Mouse (Mus musculus): ENCODE measurements at regions not wholly inside any gene's neighbourhood (a gene's known extent, or its start where the extent isn't known, plus 50 kb on each side); places are given as distances from the start of the nearest gene placed in this dataset.

DNA sequence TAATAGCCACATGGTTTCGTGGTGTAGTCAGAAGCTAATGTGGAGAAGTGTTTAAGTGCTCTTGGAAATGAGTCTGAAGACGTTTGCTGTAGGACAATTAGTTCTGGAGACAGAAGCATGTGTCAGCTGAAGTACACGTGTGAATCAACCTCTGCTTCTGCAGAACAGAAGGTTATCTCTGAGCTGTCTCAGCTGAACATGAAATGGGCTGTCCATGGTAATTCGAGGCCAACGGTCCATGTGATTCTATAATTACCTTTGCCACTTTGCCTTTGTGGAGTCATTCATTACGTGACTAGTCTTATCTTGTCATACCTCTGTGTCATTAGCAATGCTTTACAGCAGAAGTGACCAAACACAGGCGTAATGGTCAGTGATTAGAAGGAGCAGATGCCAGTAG lies 295.6 kb upstream of the Veph1 start:
- no peak for DNase-seq (ENCODE audit: extremely low spot score in 1 of 2, low spot score in 2 of 2)
- intact Hi-C loops (cut with DNase I), result no loop called here

DNA sequence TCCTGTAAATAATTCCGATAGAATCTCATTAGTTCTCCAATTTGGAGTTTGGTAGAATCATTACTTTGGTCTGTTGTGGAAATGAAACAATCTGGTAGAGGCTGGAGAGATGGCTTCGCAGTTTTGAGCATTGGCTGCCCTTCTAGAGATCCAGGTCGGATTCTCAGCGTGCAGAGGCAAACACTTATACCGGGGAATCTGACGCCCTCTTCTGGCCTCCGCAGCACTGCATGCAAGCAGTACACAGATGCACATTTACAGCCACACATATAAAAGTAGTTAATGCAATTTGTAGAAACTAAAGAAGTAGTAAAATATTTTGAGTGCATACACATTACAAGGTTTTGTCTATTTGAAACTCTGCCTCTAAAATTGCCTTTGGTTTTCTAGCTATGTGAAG lies 294.1 kb upstream of the Veph1 start:
- no peak for DNase-seq (ENCODE audit: extremely low spot score in 1 of 2, low spot score in 2 of 2)
- intact Hi-C loops (cut with DNase I), result no loop called here

DNA sequence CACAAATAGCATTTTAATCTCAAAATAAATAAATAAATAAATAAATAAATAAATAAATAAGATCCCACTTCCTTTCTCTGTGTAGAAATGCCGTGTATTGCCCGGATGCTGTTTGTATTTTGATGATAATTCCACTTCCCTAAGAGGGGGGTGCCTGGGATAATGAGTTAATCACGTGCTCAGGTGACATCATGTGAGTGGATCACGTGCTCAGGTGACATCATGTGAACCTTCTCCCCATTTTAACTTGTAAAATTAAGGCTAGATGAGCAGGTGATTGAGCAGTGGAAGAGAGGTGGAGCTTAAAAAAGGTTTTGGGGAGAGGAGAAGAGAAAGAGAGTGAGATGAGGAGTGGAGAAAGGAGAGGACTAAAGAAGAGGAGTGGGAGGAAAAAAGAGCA lies 292.8 kb upstream of the Veph1 start:
- DNase-seq (ENCODE audit: extremely low spot score in 1 of 2, low spot score in 2 of 2), result no peak
- intact Hi-C loops (cut with DNase I), result no loop called here

DNA sequence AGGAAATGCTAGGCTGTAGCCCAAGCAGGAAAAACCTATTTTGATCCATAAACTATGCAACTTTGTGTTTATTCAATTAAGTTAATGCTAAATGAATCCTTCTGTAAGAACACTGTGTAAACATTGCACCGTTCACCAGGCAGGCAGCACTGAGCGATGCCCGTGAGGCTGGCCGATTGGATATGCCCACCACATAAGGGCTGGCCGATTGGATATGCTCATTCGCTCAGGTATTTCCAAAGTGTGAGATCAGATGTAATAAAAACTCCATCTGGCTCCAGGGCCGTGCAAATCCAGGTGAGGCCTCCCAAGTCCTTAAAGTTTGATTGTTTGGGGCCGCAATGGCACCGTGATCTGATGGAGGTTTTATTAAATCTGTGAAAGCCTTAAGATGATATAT lies 288.2 kb upstream of the Veph1 start:
- DNase-seq (ENCODE audit: extremely low spot score in 1 of 2, low spot score in 2 of 2), result no peak
- intact Hi-C loops (cut with DNase I), result no loop called here

DNA sequence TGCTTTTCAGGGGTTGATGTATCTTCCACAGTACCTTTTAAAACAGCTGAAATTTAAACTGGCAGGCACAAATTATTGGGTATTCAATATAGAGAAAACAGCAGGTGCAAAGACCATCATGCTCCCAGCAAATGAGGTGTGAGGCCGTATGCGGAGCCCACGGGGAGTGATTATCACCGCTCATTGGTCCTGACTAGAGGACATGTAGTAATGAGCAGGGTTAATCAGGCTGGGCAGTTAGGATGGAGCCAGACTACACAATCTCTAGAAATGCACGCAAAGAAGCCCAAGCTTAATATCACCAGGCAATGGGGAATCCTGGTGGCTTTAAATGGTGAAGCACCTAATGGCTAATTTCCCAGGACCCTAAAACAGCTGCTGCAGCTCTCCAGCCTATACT lies 287.5 kb upstream of the Veph1 start:
- intact Hi-C loops (cut with DNase I), result no loop called here
- DNase-seq (ENCODE audit: extremely low spot score in 1 of 2, low spot score in 2 of 2), result no peak

DNA sequence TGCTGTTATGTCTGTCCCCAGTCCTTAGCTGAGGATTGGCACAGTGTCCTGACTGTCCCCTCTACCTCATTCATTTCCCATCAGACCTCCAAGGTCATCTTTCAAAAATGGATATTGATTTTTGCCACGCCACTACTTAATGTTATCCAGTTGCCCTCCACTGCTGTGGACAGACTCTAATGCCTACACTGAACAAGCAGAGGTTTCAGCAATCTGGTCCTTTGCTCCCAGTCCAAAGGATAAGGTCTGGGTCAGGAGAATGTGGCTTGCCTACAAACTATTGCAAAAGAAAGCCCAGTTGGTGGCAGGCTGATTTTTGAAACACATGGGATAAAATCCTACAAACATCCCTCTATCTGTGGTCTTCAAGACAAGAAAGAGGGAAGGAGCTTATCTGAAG lies 280.0 kb upstream of the Veph1 start:
- intact Hi-C loops (cut with DNase I), result no loop called here
- DNase-seq (ENCODE audit: extremely low spot score in 1 of 2, low spot score in 2 of 2), result no peak

DNA sequence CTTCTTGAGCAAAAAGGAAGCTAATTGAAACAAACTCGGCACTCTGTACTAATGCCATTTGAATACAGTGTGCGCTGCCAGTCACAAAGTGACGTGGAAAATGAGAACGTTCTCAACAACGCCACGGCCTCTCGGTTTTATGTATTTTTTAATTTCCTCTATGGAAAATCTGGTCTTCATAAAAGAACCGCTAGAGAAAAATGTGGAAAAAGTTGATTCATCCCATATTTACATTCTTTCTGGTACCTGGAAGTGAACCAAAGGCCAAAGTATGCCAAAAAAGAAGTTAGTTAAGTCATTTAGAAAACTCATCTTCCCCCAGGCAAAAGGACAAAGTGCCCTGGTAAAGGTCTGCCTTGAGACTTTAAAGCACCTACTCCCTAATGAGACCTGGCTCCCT lies 277.7 kb upstream of the Veph1 start:
- intact Hi-C loops (cut with DNase I), result no loop called here
- no peak for DNase-seq (ENCODE audit: extremely low spot score in 1 of 2, low spot score in 2 of 2)

DNA sequence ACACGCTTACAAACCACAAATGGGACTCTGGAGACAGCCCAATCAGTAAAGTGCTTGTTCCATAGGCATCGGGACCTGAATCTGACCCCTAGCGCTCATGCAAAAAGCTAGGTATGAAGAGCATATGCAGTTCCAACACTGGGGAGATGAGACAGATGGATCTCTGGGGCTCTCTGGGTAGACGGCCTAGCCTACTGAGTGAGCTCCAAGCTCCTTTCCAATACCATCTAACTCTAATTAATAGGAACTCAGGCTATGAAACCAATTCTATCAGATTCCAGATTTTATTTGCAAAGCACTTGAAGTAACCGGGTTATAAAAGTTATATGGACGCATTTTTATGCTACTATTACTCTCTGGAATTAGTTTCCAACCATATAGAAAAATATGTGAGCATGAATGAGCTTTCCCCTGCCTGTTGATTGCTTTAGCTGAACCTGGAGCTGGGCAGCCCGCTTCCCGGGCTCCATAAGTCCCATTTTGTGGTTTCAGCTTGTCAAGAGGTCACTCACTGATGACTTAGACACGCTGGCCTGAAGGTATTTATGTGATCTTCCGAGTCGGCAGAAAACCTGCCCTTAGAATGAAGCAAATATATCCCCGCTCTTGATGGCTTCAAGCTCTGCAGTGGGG lies 276.4 kb upstream of the Veph1 start:
- no peak for DNase-seq (ENCODE audit: extremely low spot score in 1 of 2, low spot score in 2 of 2)
- intact Hi-C loops (cut with DNase I), result no loop called here

DNA sequence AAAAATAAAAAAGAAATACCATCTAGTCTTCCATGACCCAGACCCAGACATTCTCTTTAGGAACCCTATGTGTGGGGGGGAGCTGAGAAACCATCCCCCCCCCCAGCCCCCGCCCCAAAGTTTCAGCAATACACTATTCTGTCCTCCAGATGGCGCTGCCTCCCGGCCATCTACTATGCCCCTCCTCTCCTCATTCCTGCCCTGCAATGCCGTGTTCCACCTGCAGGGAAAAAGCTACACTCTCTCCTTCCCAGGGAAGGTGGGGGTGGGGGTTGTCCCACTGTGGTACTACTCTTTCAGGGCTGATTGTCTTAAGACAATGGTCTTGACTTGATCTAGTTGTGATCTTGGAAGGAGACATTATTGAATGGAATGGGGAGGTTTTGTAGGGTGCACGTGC lies 273.7 kb upstream of the Veph1 start:
- peak in 1 of 2 experiments; percentile 18 for DNase-seq (ENCODE audit: extremely low spot score in 1 of 2, low spot score in 2 of 2)
- intact Hi-C loops (cut with DNase I), result no loop called here

DNA sequence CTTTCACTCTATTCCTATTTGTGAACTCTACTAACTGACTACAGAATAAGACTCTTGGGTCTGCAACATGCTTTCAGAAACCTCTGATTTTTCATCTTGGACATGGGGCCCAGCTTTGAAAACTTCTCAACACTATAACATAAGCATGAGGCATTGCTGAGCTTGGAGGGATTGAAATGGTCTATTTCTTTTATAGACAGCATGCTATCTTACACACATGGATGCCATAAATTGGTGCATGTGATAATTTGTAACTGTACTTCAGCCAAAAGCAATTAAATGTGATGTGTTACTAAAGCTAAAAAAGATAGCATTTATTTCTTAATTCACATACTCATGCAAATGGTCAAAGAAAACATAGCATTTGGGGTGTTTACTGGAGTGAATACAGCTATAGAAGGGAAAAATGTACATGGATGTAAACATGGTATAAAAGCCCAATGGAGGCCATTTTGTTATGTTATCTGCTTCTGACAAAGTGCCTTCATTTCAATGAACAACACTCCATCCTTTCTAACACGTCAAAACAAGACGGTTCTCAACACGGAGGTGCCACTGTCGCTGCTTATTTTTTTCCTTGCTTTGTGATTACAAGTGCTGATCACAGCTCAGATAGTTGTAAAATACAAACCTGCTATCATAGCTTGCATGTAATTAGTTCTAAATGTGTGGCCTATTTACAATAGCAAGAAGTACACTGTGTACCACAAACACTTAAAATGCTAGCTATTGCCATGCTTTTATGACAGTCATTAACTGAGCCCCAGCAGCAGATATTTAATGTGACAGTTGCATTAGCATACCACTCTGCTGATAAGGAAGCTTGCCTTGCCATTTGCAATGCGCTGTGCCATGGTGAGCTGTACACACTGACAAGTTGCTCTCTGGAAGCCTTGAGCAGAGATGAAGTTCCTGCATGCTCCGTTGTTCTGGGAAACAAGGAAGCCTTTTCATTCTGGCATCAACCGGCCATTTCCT lies 267.9 kb upstream of the Veph1 start:
- DNase-seq (ENCODE audit: extremely low spot score in 1 of 2, low spot score in 2 of 2), result no peak
- intact Hi-C loops (cut with DNase I), result no loop called here

DNA sequence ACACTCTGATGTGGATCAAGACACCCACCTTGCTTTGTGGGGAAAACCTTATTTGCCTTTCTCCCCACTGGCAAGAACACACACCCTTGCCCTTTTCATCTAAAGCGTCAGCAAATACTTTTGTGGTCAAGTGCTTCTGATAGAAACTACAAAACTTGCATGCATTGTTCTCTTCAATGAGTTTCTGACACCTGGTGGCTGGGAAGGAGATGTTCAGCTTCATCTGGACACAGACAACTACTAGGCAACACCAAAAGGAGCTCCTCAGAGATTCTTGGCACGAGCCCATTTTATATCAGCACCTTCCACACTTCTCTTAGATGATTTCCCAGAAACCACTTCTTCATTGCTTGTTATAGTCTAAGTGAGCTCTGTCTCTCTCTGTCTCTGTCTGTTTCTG lies 266.7 kb upstream of the Veph1 start:
- intact Hi-C loops (cut with DNase I), result no loop called here

DNA sequence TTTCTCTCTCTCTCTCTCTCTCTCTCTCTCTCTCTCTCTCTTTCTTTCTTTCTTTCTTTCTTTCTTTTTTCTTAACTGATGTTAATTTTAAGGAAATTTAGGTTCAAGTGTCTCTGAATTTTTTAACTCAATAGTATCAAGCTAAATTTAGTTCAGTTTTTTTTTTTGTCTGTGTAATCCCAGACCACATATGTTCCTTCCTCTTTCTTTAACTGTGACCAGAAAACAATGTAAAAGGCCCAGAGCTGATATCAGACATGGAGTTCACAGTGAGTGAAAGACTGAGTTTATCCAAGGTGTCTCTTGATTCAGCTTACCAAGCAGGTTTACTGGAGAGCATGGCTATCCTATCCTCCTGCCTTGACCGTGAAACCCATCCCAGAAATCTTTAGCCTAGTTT lies 258.9 kb upstream of the Veph1 start:
- intact Hi-C loops (cut with DNase I), result no loop called here
- no peak for DNase-seq (ENCODE audit: extremely low spot score in 1 of 2, low spot score in 2 of 2)

More for the DNA sequence above, 266.7 kb upstream of the Veph1 start:
- DNase-seq (ENCODE audit: extremely low spot score in 1 of 2, low spot score in 2 of 2), result no peak

DNA sequence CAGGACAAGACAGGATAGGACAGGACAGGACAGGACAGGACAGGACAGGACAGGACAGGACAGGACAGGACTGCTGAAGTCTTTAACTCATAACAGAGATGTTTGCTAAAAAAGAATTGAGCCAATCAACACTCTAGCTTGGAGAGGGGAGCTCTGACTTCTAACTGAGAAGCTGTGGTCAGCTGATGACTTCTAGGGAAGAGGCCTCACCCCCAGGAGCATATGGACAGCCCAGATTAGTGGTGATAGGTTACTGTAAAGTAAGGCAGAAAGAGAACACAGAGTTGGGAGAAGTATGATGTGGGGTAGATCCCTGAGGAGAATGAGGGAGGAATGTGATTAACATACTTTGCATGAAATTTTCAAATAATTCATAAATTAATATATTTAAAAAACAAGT lies 254.3 kb upstream of the Veph1 start:
- intact Hi-C loops (cut with DNase I), result no loop called here

DNA sequence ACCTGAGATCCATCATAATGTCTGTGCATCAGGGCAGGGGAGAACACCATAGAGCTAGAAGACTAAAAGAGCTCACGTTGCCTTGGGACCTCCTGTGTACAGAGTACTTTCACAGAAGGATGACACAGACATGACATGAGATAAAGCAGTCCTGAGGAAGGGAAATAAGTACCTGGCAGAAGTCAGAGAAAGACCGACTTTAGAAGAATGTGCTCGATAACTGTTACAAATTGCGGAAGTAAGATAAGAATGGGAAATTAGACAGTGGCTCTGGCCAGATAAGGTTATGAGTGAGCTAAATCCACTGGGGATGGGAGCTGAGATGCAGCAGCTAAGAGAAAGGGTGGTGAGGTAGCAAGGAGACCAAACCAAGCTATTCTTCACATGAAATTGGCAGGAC lies 249.9 kb upstream of the Veph1 start:
- intact Hi-C loops (cut with DNase I), result no loop called here
- DNase-seq (ENCODE audit: extremely low spot score in 1 of 2, low spot score in 2 of 2), result no peak

More for the DNA sequence above, 254.3 kb upstream of the Veph1 start:
- no peak for DNase-seq (ENCODE audit: extremely low spot score in 1 of 2, low spot score in 2 of 2)

DNA sequence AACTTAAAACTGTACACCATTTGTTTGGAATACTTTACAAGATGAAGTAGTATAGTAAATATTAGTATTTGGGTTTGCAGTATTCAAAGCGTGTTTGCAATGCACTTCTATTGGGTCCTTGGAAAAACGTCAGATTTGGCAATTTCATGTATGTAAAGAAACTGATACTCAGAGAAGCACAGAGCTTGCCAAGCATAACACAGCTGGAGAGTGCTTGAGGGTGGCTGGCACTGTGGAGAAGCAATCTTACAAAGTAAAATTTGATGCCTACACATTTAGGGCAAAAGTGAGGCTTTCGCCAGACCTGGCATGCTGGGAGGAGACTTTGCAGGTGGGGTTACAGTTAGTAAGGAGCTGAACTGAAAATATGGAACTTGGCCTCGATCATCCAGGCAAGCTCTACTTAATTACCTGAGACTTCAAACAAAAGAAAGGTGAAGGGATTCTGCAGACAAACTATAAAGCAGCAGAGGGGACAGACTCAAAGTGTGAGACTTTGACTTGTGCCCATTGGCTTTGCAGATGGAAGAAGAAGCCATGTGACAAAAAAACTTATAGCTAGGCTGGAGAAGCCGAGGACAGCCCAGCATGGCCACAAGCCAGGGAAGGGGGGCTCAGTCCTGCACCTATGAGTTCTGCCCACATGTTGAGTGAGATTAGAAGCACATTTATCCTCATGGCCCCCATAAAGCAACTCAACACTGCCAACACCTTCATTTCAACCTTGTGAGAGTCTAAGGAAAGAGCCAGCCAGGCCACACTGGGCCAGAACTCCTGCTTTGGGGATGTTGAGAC lies 247.7 kb upstream of the Veph1 start:
- intact Hi-C loops (cut with DNase I), result no loop called here
- no peak for DNase-seq (ENCODE audit: extremely low spot score in 1 of 2, low spot score in 2 of 2)

DNA sequence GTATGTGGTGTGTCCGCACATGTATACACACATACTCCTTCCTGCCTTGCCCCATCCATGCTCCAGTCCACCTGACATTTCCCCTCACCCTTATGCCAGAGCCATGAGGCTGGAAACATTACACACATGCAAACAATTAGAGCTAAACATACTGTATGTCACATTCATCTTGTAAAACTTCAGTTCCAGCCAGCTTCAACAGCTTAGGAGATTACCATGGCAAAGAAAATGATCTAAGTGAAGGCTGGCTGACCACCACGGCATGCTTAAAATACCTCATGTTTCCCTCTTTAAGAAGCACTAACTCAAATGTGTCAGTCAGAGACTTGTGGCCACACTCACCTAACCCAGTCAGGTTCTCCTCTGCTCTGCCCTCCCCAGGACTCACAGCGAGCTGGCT lies 246.2 kb upstream of the Veph1 start:
- intact Hi-C loops (cut with DNase I), result no loop called here

DNA sequence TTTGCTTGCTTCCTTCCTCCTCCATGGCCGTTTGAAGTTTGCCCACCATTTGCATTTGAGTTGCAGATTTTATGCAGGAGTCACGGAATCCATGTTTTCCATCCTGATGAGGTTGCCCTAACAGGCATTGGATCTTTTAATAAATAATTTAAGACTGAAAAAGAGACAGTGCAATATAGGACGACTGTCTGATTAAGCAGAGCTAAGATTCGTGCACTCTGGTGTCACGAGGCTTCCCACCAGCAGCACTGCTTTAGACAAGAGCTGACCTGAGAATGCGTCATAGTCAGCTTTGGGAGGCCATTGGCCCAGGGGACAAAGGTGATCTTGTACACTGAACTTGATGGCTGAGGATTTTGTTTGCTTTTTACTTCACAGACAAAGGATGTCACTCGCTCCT lies 241.3 kb upstream of the Veph1 start:
- DNase-seq (ENCODE audit: extremely low spot score in 1 of 2, low spot score in 2 of 2), result no peak
- intact Hi-C loops (cut with DNase I), result no loop called here

More for the DNA sequence above, 246.2 kb upstream of the Veph1 start:
- DNase-seq (ENCODE audit: extremely low spot score in 1 of 2, low spot score in 2 of 2), result no peak

DNA sequence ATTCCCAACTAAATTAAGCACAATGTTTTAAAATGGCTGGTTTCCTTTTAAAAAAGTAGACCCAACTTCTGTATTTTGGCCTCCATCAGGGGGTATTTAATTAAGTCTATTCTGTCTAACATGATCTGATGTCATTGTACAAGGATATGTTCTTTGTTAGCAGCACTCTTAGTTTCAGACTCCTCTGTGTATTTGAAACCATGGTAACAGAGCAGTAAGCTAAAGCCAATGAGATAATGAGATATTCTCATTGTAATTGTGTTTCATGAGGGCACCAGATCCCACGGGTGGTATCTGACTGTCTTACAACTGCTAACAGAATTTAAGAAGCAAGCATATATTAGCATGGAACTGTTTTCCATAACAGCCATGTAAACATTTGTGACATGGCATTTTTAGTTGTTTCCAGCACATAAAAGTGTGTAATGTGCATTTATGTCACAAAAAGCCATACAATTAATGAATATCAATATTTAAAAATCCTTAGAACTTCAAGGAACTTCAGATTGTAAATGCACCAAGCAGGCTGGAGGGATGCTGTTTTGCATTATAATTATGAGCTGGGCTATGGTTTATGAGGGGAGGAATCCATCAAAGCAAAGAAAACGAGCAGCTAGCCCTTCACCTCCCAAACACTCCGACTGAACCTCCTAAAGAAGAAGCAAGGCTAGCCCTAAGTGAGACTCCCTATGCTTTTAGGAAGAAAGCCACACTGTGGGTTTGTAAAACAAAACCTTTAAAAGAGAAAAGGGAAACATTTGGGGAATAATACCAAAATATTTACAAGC lies 240.7 kb upstream of the Veph1 start:
- intact Hi-C loops (cut with DNase I), result no loop called here
- DNase-seq (ENCODE audit: extremely low spot score in 1 of 2, low spot score in 2 of 2), result no peak

DNA sequence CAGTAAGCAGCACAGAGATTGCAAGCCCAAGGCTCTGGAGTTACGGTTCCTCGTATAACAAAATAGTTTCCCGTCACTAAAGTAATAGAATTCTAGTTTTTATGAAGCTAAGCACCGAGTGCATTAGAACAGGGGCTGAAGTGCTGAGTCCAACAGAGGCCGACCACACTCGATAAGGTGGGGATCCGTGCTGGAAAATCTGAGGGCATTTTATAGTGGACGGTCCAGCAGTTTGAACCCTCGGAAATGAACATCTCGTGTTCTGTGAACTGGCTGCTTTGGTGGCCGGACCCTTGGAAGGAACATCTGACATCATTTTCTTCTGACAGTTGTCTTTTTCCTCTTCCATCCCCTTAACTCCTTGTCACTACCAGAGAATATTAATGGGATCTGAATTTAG lies 240.0 kb upstream of the Veph1 start:
- intact Hi-C loops (cut with DNase I), result no loop called here
- no peak for DNase-seq (ENCODE audit: extremely low spot score in 1 of 2, low spot score in 2 of 2)
